Mouse (Mus musculus) E14TG2a.4 (cell line): Measurements from ENCODE around the gene Ube2g1.

Experiments used
- H3K27me3 ChIP-seq: 2 replicates; pipeline ENCODE4 v1.6.1; 2014; ENCODE audit warnings: low read length, control low read depth; ENCODE audit not compliant: insufficient read depth
- H3K36me3 ChIP-seq: 2 replicates; pipeline ENCODE4 v1.6.1; 2014; ENCODE audit warnings: low read length, control low read depth; ENCODE audit not compliant: insufficient read depth
- H3K4me1 ChIP-seq: replicated peaks from 2 replicates; pipeline ENCODE4 v1.6.1; 2014; ENCODE audit warnings: low read depth, low read length, control low read depth
- H3K4me3 ChIP-seq: replicated peaks from 2 replicates; pipeline ENCODE4 v1.5.1; 2014; ENCODE audit warnings: mild to moderate bottlenecking, low read length
- H3K9me3 ChIP-seq: 2 replicates; pipeline ENCODE4 v1.6.1; 2014; ENCODE audit warnings: low read length, control low read depth
- CTCF ChIP-seq: conservative IDR thresholded peaks from 2 replicates; pipeline ENCODE4 v1.5.1; 2014; ENCODE audit warnings: low read length
- NANOG ChIP-seq: IDR thresholded peaks from 2 replicates; pipeline ENCODE4 v1.6.1; 2014; ENCODE audit warnings: borderline replicate concordance, low read length, mixed read lengths
- POU5F1 ChIP-seq: IDR thresholded peaks from 2 replicates; pipeline ENCODE4 v1.6.1; 2014; ENCODE audit warnings: low read length, borderline replicate concordance

Ube2g1 gene

GRCm38 (mm10) chr11:72723871-72724270, 116.8 kb downstream of the Ube2g1 start:
- no peaks in the 10 kb centered on the region for H3K4me1 ChIP-seq
- TF ChIP-seq CTCF: peak; percentile 22; the same call in 1 of the 2 replicates
- TF ChIP-seq POU5F1: no peak
- H3K9me3 ChIP-seq: no peaks in the 10 kb centered on the region
- H3K4me3 ChIP-seq: no peak overlapping the region
- no peaks in the 10 kb centered on the region for H3K27me3 ChIP-seq
- H3K36me3 ChIP-seq: peaks cover 42% of the 10 kb centered on the region

DNA sequence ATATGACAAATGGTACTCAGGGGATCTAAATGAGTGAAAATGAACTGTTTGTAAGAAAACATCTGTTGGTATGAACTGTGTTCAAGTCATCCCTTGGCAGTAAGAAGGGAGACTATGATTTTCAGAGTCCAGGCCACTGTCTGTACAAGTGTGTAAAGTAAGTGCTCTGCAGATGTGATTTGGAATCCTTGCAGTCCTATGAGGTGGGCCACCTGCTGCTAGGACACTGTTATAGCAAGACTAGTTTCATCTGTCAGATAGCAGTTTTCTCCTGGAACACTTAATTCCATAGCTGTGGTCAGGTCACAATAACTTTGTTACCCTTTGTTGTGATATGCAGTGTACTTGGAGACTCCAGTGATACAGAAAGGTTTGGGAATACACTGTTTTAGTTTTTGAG, 118.9 kb downstream of the Ube2g1 start:
- Histone ChIP-seq H3K4me3 (no peak overlapping the region), H3K36me3 (peaks cover 58% of the 10 kb centered on the region), H3K27me3 (no peaks in the 10 kb centered on the region), H3K9me3 (no peaks in the 10 kb centered on the region), H3K4me1 (no peaks in the 10 kb centered on the region)
- no peak; the same call in 1 of the 2 replicates for TF ChIP-seq CTCF
- no peak for TF ChIP-seq NANOG
- no peak for TF ChIP-seq POU5F1

GRCm38 (mm10) chr11:72733736-72734135, 126.7 kb downstream of the Ube2g1 start:
- H3K9me3 ChIP-seq: no peaks in the 10 kb centered on the region
- TF ChIP-seq POU5F1 (no peak), CTCF (no peak), NANOG (no peak)
- H3K27me3 ChIP-seq: no peaks in the 10 kb centered on the region
- no peak overlapping the region for H3K4me3 ChIP-seq
- H3K36me3 ChIP-seq: peaks cover 69% of the 10 kb centered on the region
- H3K4me1 ChIP-seq: peaks cover 22% of the 10 kb centered on the region

GRCm38 (mm10) chr11:72734840-72735518, 127.9 kb downstream of the Ube2g1 start:
- Histone ChIP-seq H3K27me3 (no peaks in the 10 kb centered on the region), H3K9me3 (no peaks in the 10 kb centered on the region), H3K36me3 (peaks cover 71% of the 10 kb centered on the region), H3K4me3 (no peak overlapping the region), H3K4me1 (peaks cover 22% of the 10 kb centered on the region)
- no peak for TF ChIP-seq NANOG
- TF ChIP-seq CTCF: no peak
- no peak for TF ChIP-seq POU5F1

DNA sequence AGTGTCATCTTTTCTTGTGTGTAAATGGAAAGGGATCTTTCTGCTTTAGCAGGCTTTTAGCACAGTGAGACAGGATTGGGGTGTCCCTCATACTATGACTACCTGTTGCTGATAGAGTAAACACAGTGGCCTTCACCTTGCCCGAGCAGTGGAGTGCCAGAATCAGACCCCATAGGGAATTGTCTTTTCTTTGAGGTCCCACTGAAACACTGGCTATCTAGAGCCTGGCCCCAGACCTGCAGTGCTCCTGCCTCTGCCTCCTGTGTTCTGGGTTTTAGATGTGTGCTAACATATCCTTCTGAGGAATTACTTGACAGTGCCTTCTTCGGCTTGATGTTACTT, 128.4 kb downstream of the Ube2g1 start:
- Histone ChIP-seq H3K4me1 (peaks cover 22% of the 10 kb centered on the region), H3K9me3 (no peaks in the 10 kb centered on the region), H3K4me3 (no peak overlapping the region), H3K27me3 (no peaks in the 10 kb centered on the region), H3K36me3 (peaks cover 71% of the 10 kb centered on the region)
- TF ChIP-seq CTCF (no peak), POU5F1 (no peak)
